Mouse (Mus musculus): ENCODE measurements at regions not wholly inside any gene's neighbourhood (a gene's known extent, or its start where the extent isn't known, plus 50 kb on each side); places are given as distances from the start of the nearest gene placed in this dataset.

GRCm38 (mm10) chr6:100176914-100177560, 110.2 kb downstream of the Rybp start:
- no peak for DNase-seq

- DNase-seq: peak; percentile 62 to 76
These were observed 116.5 kb downstream of the Rybp start for GRCm38 (mm10) chr6:100170711-100171348.

- no peak for DNase-seq
These were observed 120.0 kb downstream of the Rybp start for GRCm38 (mm10) chr6:100167321-100167720.

- DNase-seq: no peak
These were observed 121.5 kb downstream of the Rybp start for GRCm38 (mm10) chr6:100165746-100166145.

GRCm38 (mm10) chr6:100164162-100164561, 123.1 kb downstream of the Rybp start:
- DNase-seq: no peak

GRCm38 (mm10) chr6:100163814-100164130, 123.5 kb downstream of the Rybp start:
- DNase-seq: no peak

GRCm38 (mm10) chr6:100162961-100163813, 124.1 kb downstream of the Rybp start:
- peak; percentile 89 to 92 for DNase-seq

- DNase-seq: no peak
These were observed 126.6 kb downstream of the Rybp start for GRCm38 (mm10) chr6:100160670-100161069.

GRCm38 (mm10) chr6:100159817-100160216, 127.5 kb downstream of the Rybp start:
- DNase-seq: no peak

GRCm38 (mm10) chr6:100159246-100159645, 128.0 kb downstream of the Rybp start:
- peak in 1 of 2 experiments; percentile 46 for DNase-seq

- DNase-seq: peak; percentile 75 to 84
These were observed 130.0 kb downstream of the Rybp start for GRCm38 (mm10) chr6:100157288-100157687.

- no peak for DNase-seq
These were observed 131.1 kb downstream of the Rybp start for GRCm38 (mm10) chr6:100156163-100156562.

- peak; percentile 74 to 86 for DNase-seq
These were observed 131.6 kb downstream of the Rybp start for GRCm38 (mm10) chr6:100155676-100156075.

- DNase-seq: no peak
These were observed 135.8 kb downstream of the Rybp start for GRCm38 (mm10) chr6:100151447-100151846.

- DNase-seq: peak in 1 of 2 experiments; percentile 32
These were observed 136.5 kb downstream of the Rybp start for GRCm38 (mm10) chr6:100150703-100151208.

- DNase-seq: no peak
These were observed 137.8 kb downstream of the Rybp start for GRCm38 (mm10) chr6:100149458-100149852.

- no peak for DNase-seq
These were observed 138.4 kb downstream of the Rybp start for GRCm38 (mm10) chr6:100148751-100149457.

- DNase-seq: peak in 1 of 2 experiments; percentile 42
These were observed 140.8 kb downstream of the Rybp start for GRCm38 (mm10) chr6:100146360-100146935.

- no peak for DNase-seq
These were observed 141.4 kb downstream of the Rybp start for GRCm38 (mm10) chr6:100145869-100146268.

- no peak for DNase-seq
These were observed 142.6 kb downstream of the Rybp start for GRCm38 (mm10) chr6:100144544-100145287.

- DNase-seq: peak; percentile 74 to 88
These were observed 143.5 kb downstream of the Rybp start for GRCm38 (mm10) chr6:100143586-100144301.
